Mouse (Mus musculus) layer of hippocampus, postnatal 10 days (tissue): ENCODE results near the gene Gm7168. TPM values are rescaled to one million over a fixed set of nuclear protein-coding genes. Genes with fewer than 3 reads are reported as not detected.
"Not testable (repeated sequence)": the region's sequence is repeated elsewhere in the genome, so short reads cannot be mapped to it uniquely, and the experiment has no call there.

Experiments
- DNase-seq, 2 experiments: peaks; one replicate each; pipeline ENCODE4 v3.0.0; 2021; ENCODE audit warnings: low spot score in 2 of 2
- long read RNA-seq: library from polyadenylated mRNA; stranded (forward); transcript quantifications from one replicate; pipeline ENCODE4 v2.0.0, GENCODE M21; 2023
- total RNA-seq, 2 experiments: library from RNA; stranded (reverse); gene quantifications; 2 replicates each; pipeline ENCODE4 v1.2.3; 2021

Gene Gm7168
- total RNA-seq = not detected
- long read RNA-seq = 0 reads

- not testable (repeated sequence) for DNase-seq
These were observed at the start of gene Gm7168 for GRCm38 (mm10) chr17:13948073-13948472. Gene Gm7168 (plus strand): TSS chr17:13948373.

GRCm38 (mm10) chr17:13898838-13899237, 49.3 kb upstream of the Gm7168 start:
- no peak for DNase-seq

- DNase-seq = no peak
These were observed 48.9 kb upstream of the Gm7168 start for GRCm38 (mm10) chr17:13899241-13899640.

GRCm38 (mm10) chr17:13903793-13904192, 44.4 kb upstream of the Gm7168 start:
- DNase-seq = no peak

- DNase-seq = no peak
These were observed 41.1 kb upstream of the Gm7168 start for GRCm38 (mm10) chr17:13907082-13907481.

GRCm38 (mm10) chr17:13907681-13908080, 40.5 kb upstream of the Gm7168 start:
- no peak for DNase-seq

- no peak for DNase-seq
These were observed 34.2 kb upstream of the Gm7168 start for GRCm38 (mm10) chr17:13913951-13914350.

GRCm38 (mm10) chr17:13914531-13914930, 33.6 kb upstream of the Gm7168 start:
- no peak for DNase-seq

- DNase-seq = no peak
These were observed 27.4 kb upstream of the Gm7168 start for GRCm38 (mm10) chr17:13920771-13921170.

- no peak for DNase-seq
These were observed 24.8 kb upstream of the Gm7168 start for GRCm38 (mm10) chr17:13923418-13923817.

GRCm38 (mm10) chr17:13924588-13924987, 23.6 kb upstream of the Gm7168 start:
- no peak for DNase-seq

- DNase-seq = no peak
These were observed 22.2 kb upstream of the Gm7168 start for GRCm38 (mm10) chr17:13925931-13926330.

GRCm38 (mm10) chr17:13930421-13930820, 17.8 kb upstream of the Gm7168 start:
- no peak for DNase-seq

GRCm38 (mm10) chr17:13935364-13935763, 12.8 kb upstream of the Gm7168 start:
- not testable (repeated sequence) for DNase-seq

GRCm38 (mm10) chr17:13937787-13938186, 10.4 kb upstream of the Gm7168 start:
- DNase-seq = no peak

- DNase-seq = no peak
These were observed 9.5 kb upstream of the Gm7168 start for GRCm38 (mm10) chr17:13938652-13939051.

- DNase-seq = not testable (repeated sequence)
These were observed 8.9 kb upstream of the Gm7168 start for GRCm38 (mm10) chr17:13939231-13939630.

- DNase-seq = no peak
These were observed 7.7 kb upstream of the Gm7168 start for GRCm38 (mm10) chr17:13940487-13940886.

GRCm38 (mm10) chr17:13951570-13951969, 3.4 kb downstream of the Gm7168 start:
- DNase-seq = not testable (repeated sequence)

GRCm38 (mm10) chr17:13958129-13958528, 10.0 kb downstream of the Gm7168 start:
- not testable (repeated sequence) for DNase-seq

GRCm38 (mm10) chr17:13962245-13962644, 14.1 kb downstream of the Gm7168 start:
- not testable (repeated sequence) for DNase-seq

GRCm38 (mm10) chr17:13965048-13965447, 16.9 kb downstream of the Gm7168 start:
- DNase-seq = not testable (repeated sequence)

- not testable (repeated sequence) for DNase-seq
These were observed 21.7 kb downstream of the Gm7168 start for GRCm38 (mm10) chr17:13969917-13970316.

GRCm38 (mm10) chr17:13970796-13971195, 22.6 kb downstream of the Gm7168 start:
- DNase-seq = not testable (repeated sequence)
